Mouse (Mus musculus): ENCODE measurements around the gene Olfr1189.
"Not testable (repeated sequence)": the region's sequence is repeated elsewhere in the genome, so short reads cannot be mapped to it uniquely, and the experiment has no call there.

Olfr1189 gene

GRCm38 (mm10) chr2:88586154-88586553 is at the start of gene Olfr1189:
Olfr1189 (plus strand) TSS chr2:88586454.
- in situ Hi-C loops (cut with MseI, MboI): no loop called here

GRCm38 (mm10) chr2:88556635-88557034 is 29.6 kb upstream of the Olfr1189 start, which contains the start of gene Olfr1188:
Olfr1188 (plus strand) TSS chr2:88556935.
- in situ Hi-C loops (cut with MseI, MboI): no loop called here

GRCm38 (mm10) chr2:88572696-88573095 is 13.6 kb upstream of the Olfr1189 start:
- in situ Hi-C loops (cut with MseI, MboI): not testable (repeated sequence)

- in situ Hi-C loops (cut with MseI, MboI): not testable (repeated sequence)
Measured at GRCm38 (mm10) chr2:88640242-88640641, 54.0 kb downstream of the Olfr1189 start, which contains the start of gene Olfr1191-ps1. Olfr1191-ps1 (plus strand) TSS chr2:88640542.
